Mouse (Mus musculus): ENCODE data around the gene Anp32a. TPM values are rescaled to one million over a fixed set of nuclear protein-coding genes. Genes with fewer than 3 reads are reported as not detected.

Gene Anp32a
- total and polyA plus RNA-seq, 3 experiments: 565 to 765 (median 734) TPM

GRCm38 (mm10) chr9:62357593-62357992 lies 16.5 kb downstream of the Anp32a start:
- Histone ChIP-seq H3K4me1 (ENCODE audit: insufficient read depth, low read depth, low read length) (peaks cover 93% of the 10 kb centered on the region), H3K4me3 (ENCODE audit: low read depth, low read length) (no peak overlapping the region), H3K9me3 (replicated peaks) (no peaks in the 10 kb centered on the region), H3K27me3 (ENCODE audit: insufficient read depth, low read length) (no peaks in the 10 kb centered on the region), H3K36me3 (replicated peaks) (peaks cover 94% of the 10 kb centered on the region)
- TF ChIP-seq CTCF (IDR thresholded peaks at IDR 0.05; ENCODE audit: low read depth, low read length): no peak
- no peak for TF ChIP-seq GATA2 (IDR thresholded peaks at IDR 0.05; ENCODE audit: borderline replicate concordance, low read depth, low read length)
- no peak for TF ChIP-seq POLR2AphosphoS5 (IDR thresholded peaks at IDR 0.05; ENCODE audit: insufficient replicate concordance, low read depth, low read length)
- TF ChIP-seq GATA1 (IDR thresholded peaks at IDR 0.05; ENCODE audit: borderline replicate concordance, low read length): no peak
- TF ChIP-seq TAL1 (conservative IDR thresholded peaks at IDR 0.05; ENCODE audit: low read depth, low read length): no peak
- ATAC-seq (ENCODE audit: extremely low read depth, insufficient number of reproducible peaks, low FRiP score, poor library complexity, severe bottlenecking) (no peak), DNase-seq (ENCODE audit: low spot score) (no peak)

DNA sequence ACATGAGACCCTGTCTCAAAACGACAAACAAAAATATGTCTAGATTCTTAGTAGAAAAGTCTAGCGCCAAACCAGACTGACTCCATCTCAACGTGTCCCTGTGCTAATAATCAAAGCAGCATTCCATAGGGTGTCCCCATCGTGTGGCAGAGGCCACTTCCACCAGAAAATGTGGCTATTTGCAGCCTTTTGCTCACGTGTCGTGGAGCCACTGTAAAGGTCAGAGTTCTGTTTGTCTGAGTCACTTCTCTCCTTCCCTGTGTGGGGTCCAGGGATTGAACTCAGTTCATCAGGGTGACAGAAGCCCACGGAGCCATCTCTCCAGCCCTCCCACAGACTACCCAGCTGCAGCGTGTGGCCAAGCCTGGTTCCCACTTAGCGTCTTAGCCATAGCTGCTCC lies 17.8 kb downstream of the Anp32a start:
- no peak overlapping the region for H3K4me3 ChIP-seq (ENCODE audit: low read depth, low read length)
- H3K36me3 ChIP-seq (replicated peaks): peaks cover 90% of the 10 kb centered on the region

GRCm38 (mm10) chr9:62360889-62361288 lies 19.8 kb downstream of the Anp32a start:
- TF ChIP-seq POLR2AphosphoS5 (IDR thresholded peaks at IDR 0.05; ENCODE audit: insufficient replicate concordance, low read depth, low read length): no peak
- TF ChIP-seq TAL1 (conservative IDR thresholded peaks at IDR 0.05; ENCODE audit: low read depth, low read length): no peak
- no peak for TF ChIP-seq CTCF (IDR thresholded peaks at IDR 0.05; ENCODE audit: low read depth, low read length)
- no peak for TF ChIP-seq GATA1 (IDR thresholded peaks at IDR 0.05; ENCODE audit: borderline replicate concordance, low read length)
- no peak for TF ChIP-seq GATA2 (IDR thresholded peaks at IDR 0.05; ENCODE audit: borderline replicate concordance, low read depth, low read length)
- H3K4me3 ChIP-seq (ENCODE audit: low read depth, low read length): no peak overlapping the region
- no peak for DNase-seq (ENCODE audit: low spot score)
- no peak for ATAC-seq (ENCODE audit: extremely low read depth, insufficient number of reproducible peaks, low FRiP score, poor library complexity, severe bottlenecking)
- H3K4me1 ChIP-seq (ENCODE audit: insufficient read depth, low read depth, low read length): peaks cover 93% of the 10 kb centered on the region
- H3K9me3 ChIP-seq (replicated peaks): no peaks in the 10 kb centered on the region
- peaks cover 84% of the 10 kb centered on the region for H3K36me3 ChIP-seq (replicated peaks)
- H3K27me3 ChIP-seq (ENCODE audit: insufficient read depth, low read length): no peaks in the 10 kb centered on the region

More for the DNA sequence above, 17.8 kb downstream of the Anp32a start:
- no peak for DNase-seq (ENCODE audit: low spot score)
- Histone ChIP-seq H3K27me3 (ENCODE audit: insufficient read depth, low read length) (no peaks in the 10 kb centered on the region), H3K4me1 (ENCODE audit: insufficient read depth, low read depth, low read length) (peaks cover 94% of the 10 kb centered on the region), H3K9me3 (replicated peaks) (no peaks in the 10 kb centered on the region)
- ATAC-seq (ENCODE audit: extremely low read depth, insufficient number of reproducible peaks, low FRiP score, poor library complexity, severe bottlenecking): no peak
- TF ChIP-seq CTCF (IDR thresholded peaks at IDR 0.05; ENCODE audit: low read depth, low read length) (no peak), GATA1 (IDR thresholded peaks at IDR 0.05; ENCODE audit: borderline replicate concordance, low read length) (no peak), POLR2AphosphoS5 (IDR thresholded peaks at IDR 0.05; ENCODE audit: insufficient replicate concordance, low read depth, low read length) (no peak), GATA2 (IDR thresholded peaks at IDR 0.05; ENCODE audit: borderline replicate concordance, low read depth, low read length) (no peak), TAL1 (conservative IDR thresholded peaks at IDR 0.05; ENCODE audit: low read depth, low read length) (no peak)

DNA sequence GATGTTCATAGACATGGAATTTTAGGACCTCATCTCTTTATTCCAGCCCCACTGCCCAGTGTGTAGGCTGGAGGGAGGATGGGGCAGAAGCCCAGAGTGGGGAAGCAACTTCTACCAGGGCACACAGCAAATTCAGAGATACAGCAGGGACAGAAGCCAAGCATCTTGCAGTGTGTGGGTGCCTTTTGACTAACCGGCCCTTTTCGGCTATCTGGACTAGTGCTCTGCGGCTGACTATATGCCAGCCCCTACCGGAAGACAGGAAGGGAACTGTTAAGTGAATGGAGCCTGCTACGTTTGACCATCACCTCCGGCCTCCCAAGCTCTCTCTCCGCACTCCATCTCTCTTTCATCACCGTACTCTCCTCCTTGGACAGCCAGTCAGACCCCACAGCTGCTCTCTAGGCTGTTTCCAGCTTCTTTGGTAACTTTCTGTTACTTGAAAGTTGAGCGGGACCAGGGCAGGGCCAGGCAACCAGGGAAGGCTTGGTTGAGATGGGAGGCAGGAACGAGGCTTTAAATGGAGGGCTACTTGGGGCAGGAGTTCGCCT lies 21.8 kb downstream of the Anp32a start:
- no peaks in the 10 kb centered on the region for H3K27me3 ChIP-seq (ENCODE audit: insufficient read depth, low read length)
- H3K9me3 ChIP-seq (replicated peaks): no peaks in the 10 kb centered on the region
- H3K4me1 ChIP-seq (ENCODE audit: insufficient read depth, low read depth, low read length): peaks cover 96% of the 10 kb centered on the region
- ATAC-seq (ENCODE audit: extremely low read depth, insufficient number of reproducible peaks, low FRiP score, poor library complexity, severe bottlenecking): no peak
- H3K4me3 ChIP-seq (ENCODE audit: low read depth, low read length): peak overlapping the region; percentile 45; the same call in 1 of the 2 replicates
- peaks cover 83% of the 10 kb centered on the region for H3K36me3 ChIP-seq (replicated peaks)
- no peak for TF ChIP-seq TAL1 (conservative IDR thresholded peaks at IDR 0.05; ENCODE audit: low read depth, low read length)
- TF ChIP-seq POLR2AphosphoS5 (IDR thresholded peaks at IDR 0.05; ENCODE audit: insufficient replicate concordance, low read depth, low read length): no peak
- TF ChIP-seq GATA1 (IDR thresholded peaks at IDR 0.05; ENCODE audit: borderline replicate concordance, low read length): no peak
- TF ChIP-seq CTCF (IDR thresholded peaks at IDR 0.05; ENCODE audit: low read depth, low read length): no peak
- no peak for TF ChIP-seq GATA2 (IDR thresholded peaks at IDR 0.05; ENCODE audit: borderline replicate concordance, low read depth, low read length)
- no peak for DNase-seq (ENCODE audit: low spot score)

DNA sequence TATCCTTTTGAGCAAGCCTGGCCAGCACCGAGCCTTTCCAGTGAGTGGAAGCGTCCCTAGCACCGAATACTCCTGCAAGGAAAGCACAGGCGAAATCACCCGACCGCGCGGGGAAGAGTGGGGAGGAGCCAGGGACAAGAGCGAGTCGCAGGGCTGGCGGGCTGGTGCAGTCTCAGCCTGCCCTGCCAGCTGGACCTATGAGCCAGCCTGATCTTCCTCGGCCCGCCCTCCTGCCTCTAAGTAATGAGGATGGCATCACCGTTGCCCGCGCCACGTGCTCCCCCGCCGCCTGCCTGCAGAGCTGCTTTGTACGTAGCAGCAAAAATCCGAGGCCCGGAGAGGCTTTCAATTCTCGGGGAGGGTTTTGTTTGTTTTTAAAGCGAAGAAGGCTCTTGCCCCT lies 22.5 kb downstream of the Anp32a start:
- peaks cover 96% of the 10 kb centered on the region for H3K4me1 ChIP-seq (ENCODE audit: insufficient read depth, low read depth, low read length)
- no peak for TF ChIP-seq GATA1 (IDR thresholded peaks at IDR 0.05; ENCODE audit: borderline replicate concordance, low read length)
- TF ChIP-seq CTCF (IDR thresholded peaks at IDR 0.05; ENCODE audit: low read depth, low read length): no peak
- TF ChIP-seq GATA2 (IDR thresholded peaks at IDR 0.05; ENCODE audit: borderline replicate concordance, low read depth, low read length): no peak
- TF ChIP-seq TAL1 (conservative IDR thresholded peaks at IDR 0.05; ENCODE audit: low read depth, low read length): no peak
- TF ChIP-seq POLR2AphosphoS5 (IDR thresholded peaks at IDR 0.05; ENCODE audit: insufficient replicate concordance, low read depth, low read length): no peak
- peak; percentile 73 for DNase-seq (ENCODE audit: low spot score)
- H3K9me3 ChIP-seq (replicated peaks): no peaks in the 10 kb centered on the region
- H3K4me3 ChIP-seq (ENCODE audit: low read depth, low read length): peak overlapping the region; percentile 62; the same call in 1 of the 2 replicates
- peak; percentile 91 for ATAC-seq (ENCODE audit: extremely low read depth, insufficient number of reproducible peaks, low FRiP score, poor library complexity, severe bottlenecking)
- H3K36me3 ChIP-seq (replicated peaks): peaks cover 83% of the 10 kb centered on the region
- no peaks in the 10 kb centered on the region for H3K27me3 ChIP-seq (ENCODE audit: insufficient read depth, low read length)

DNA sequence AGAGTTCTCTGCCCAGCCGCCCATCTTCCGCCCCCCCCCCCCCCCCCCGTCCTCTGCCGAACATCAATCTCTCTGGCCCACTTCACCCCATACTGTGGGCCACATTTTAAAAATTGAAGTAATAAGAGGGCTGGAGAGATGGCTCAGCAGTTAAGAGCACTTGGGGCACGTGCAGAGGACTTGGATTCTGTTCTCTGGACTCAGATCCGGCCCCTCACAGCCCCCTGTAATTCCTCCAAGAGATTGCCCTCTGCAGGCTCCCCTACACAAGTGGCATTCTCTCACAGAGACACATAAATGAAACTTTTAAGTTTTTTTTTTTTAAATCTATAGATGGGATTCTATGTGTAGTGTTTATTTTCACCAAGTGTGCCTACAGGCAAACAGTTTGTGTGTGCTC lies 23.1 kb downstream of the Anp32a start:
- DNase-seq (ENCODE audit: low spot score) (no peak), ATAC-seq (ENCODE audit: extremely low read depth, insufficient number of reproducible peaks, low FRiP score, poor library complexity, severe bottlenecking) (no peak)
- TF ChIP-seq GATA1 (IDR thresholded peaks at IDR 0.05; ENCODE audit: borderline replicate concordance, low read length) (no peak), TAL1 (conservative IDR thresholded peaks at IDR 0.05; ENCODE audit: low read depth, low read length) (no peak), CTCF (IDR thresholded peaks at IDR 0.05; ENCODE audit: low read depth, low read length) (no peak), GATA2 (IDR thresholded peaks at IDR 0.05; ENCODE audit: borderline replicate concordance, low read depth, low read length) (no peak), POLR2AphosphoS5 (IDR thresholded peaks at IDR 0.05; ENCODE audit: insufficient replicate concordance, low read depth, low read length) (no peak)
- Histone ChIP-seq H3K36me3 (replicated peaks) (peaks cover 83% of the 10 kb centered on the region), H3K27me3 (ENCODE audit: insufficient read depth, low read length) (no peaks in the 10 kb centered on the region), H3K9me3 (replicated peaks) (no peaks in the 10 kb centered on the region), H3K4me1 (ENCODE audit: insufficient read depth, low read depth, low read length) (peaks cover 97% of the 10 kb centered on the region), H3K4me3 (ENCODE audit: low read depth, low read length) (no peak overlapping the region; the same call in 1 of the 2 replicates)
